Mouse (Mus musculus) embryonic fibroblast, embryonic 13.5 days (primary cell): Measurements from ENCODE around the gene Ctf1.

Experiments used
- CTCF ChIP-seq: IDR thresholded peaks from 2 replicates; pipeline ENCODE4 v1.5.1; 2011; ENCODE audit warnings: mild to moderate bottlenecking, control low read depth, low read length, moderate library complexity, borderline replicate concordance; ENCODE audit not compliant: insufficient read depth
- POLR2A ChIP-seq: IDR thresholded peaks from 2 replicates; pipeline ENCODE4 v1.6.1; 2011; ENCODE audit warnings: low read depth, mild to moderate bottlenecking, control low read depth, low read length, moderate library complexity

DNA sequence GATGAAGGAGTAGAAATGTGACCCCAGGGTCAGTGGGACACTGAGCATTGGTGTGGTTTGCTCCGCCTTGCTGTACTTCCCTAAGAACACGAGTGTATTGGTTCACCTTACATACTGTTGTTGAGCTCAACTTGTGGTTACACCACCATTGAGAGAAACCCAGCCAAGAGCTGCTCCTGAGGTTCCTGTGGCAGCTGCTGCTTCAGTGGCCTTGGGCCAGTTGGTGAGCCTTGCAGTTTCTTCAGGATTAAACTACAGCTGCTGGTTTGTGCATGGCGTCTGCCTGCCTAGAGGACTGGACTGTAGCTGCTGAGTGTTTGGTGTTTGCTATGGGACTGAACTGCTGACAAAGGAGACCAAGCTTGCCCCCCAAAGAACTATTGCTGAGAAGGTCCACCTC, 1.1 kb upstream of the Ctf1 start:
- TF ChIP-seq CTCF (no peak), POLR2A (no peak)
